Mouse (Mus musculus) lung, embryonic 16.5 days (tissue): ENCODE measurements around the gene Col15a1. TPM values are rescaled to one million over a fixed set of nuclear protein-coding genes. Genes with fewer than 3 reads are reported as not detected.
A peak's percentile ranks its signal among the peaks of the same experiment; 100 is the strongest.

Experiments used
- ATAC-seq: fragments of 200-750 bp; cut with Nextera tagmentation; 2 replicates; pipeline ENCODE4 v1.8.0; 2017; ENCODE audit warnings: low read depth, mild to moderate bottlenecking, moderate library complexity
- H3K27ac ChIP-seq: fragments of 300-500 bp; sonication (generic); 2 replicates; pipeline ENCODE4 v1.5.1; 2014; ENCODE audit warnings: mild to moderate bottlenecking, control low read depth, low read length
- H3K27me3 ChIP-seq: fragments of 300-500 bp; sonication (generic); 2 replicates; pipeline ENCODE4 v1.6.1; 2014; ENCODE audit warnings: low read depth, low read length, mixed read lengths; ENCODE audit not compliant: control insufficient read depth, insufficient read depth
- H3K36me3 ChIP-seq: fragments of 300-500 bp; sonication (generic); 2 replicates; pipeline ENCODE4 v1.6.1; 2014; ENCODE audit warnings: low read length; ENCODE audit not compliant: control insufficient read depth, insufficient read depth
- H3K4me1 ChIP-seq: fragments of 300-500 bp; sonication (generic); replicated peaks from 2 replicates; pipeline ENCODE4 v1.6.1; 2014; ENCODE audit warnings: low read length, mixed read lengths; ENCODE audit not compliant: control insufficient read depth, insufficient read depth
- H3K4me2 ChIP-seq: fragments of 300-500 bp; sonication (generic); 2 replicates; pipeline ENCODE4 v1.6.1; 2014; ENCODE audit warnings: low read depth, low read length, control low read depth
- H3K4me3 ChIP-seq: fragments of 300-500 bp; sonication (generic); 2 replicates; pipeline ENCODE4 v1.5.1; 2014; ENCODE audit warnings: mild to moderate bottlenecking, low read length, control low read depth
- H3K9ac ChIP-seq: fragments of 300-500 bp; sonication (generic); 2 replicates; pipeline ENCODE4 v1.6.1; 2014; ENCODE audit warnings: low read length, control low read depth
- H3K9me3 ChIP-seq: fragments of 300-500 bp; sonication (generic); 2 replicates; pipeline ENCODE4 v1.6.1; 2016; ENCODE audit warnings: low read length; ENCODE audit not compliant: control insufficient read depth
- WGBS: fragments of 180-500 bp; shearing (Covaris S2); extraction: QIAGEN DNeasy Blood & Tissue Kit; methylation state at CpG from one replicate; pipeline ENCODE4 v1.1.7; 2014; 5-methylcytosine and 5-hydroxymethylcytosine counted together
- polyA plus RNA-seq: library from polyadenylated mRNA; unstranded; fragments of >200 nt; fragmentation: Nextera tagmentation; extraction: Ambion mirVana; gene quantifications from 2 replicates; pipeline ENCODE4 v1.2.1, GENCODE M21; 2015

The Col15a1 gene
- polyA plus RNA-seq, 1 experiment from 2014 or later, result 31.0 TPM

- no peak overlapping the region for H3K4me3 ChIP-seq
- peaks cover 2% of the 10 kb centered on the region; the same call in 1 of the 2 replicates for H3K9me3 ChIP-seq
- no peak overlapping the region for H3K4me2 ChIP-seq
- H3K27me3 ChIP-seq, result no peaks in the 10 kb centered on the region
- H3K27ac ChIP-seq, result peak overlapping the region; percentile 13; the same call in 1 of the 2 replicates
- 41% methylated on average over 5 of the region's 5 CpGs for WGBS
- peaks cover 8% of the 10 kb centered on the region for H3K36me3 ChIP-seq
- H3K9ac ChIP-seq, result no peak overlapping the region
- peak; percentile 61 for ATAC-seq
- H3K4me1 ChIP-seq, result peaks cover 10% of the 10 kb centered on the region
These were observed 43.1 kb downstream of the Col15a1 start for GRCm38 (mm10) chr4:47251069-47251468.

- H3K27ac ChIP-seq, result peak overlapping the region; percentile 13; the same call in 1 of the 2 replicates
- peaks cover 8% of the 10 kb centered on the region for H3K36me3 ChIP-seq
- 78% methylated on average over 11 of the region's 11 CpGs for WGBS
- ATAC-seq, result peak; percentile 32; the same call in 1 of the 2 replicates
- peaks cover 2% of the 10 kb centered on the region; the same call in 1 of the 2 replicates for H3K9me3 ChIP-seq
- no peak overlapping the region for H3K4me3 ChIP-seq
- H3K4me1 ChIP-seq, result peaks cover 10% of the 10 kb centered on the region
- no peaks in the 10 kb centered on the region for H3K27me3 ChIP-seq
- no peak overlapping the region for H3K4me2 ChIP-seq
- no peak overlapping the region for H3K9ac ChIP-seq
These were observed 43.9 kb downstream of the Col15a1 start for GRCm38 (mm10) chr4:47251693-47252435.

GRCm38 (mm10) chr4:47252627-47253026, 44.7 kb downstream of the Col15a1 start:
- no peak for ATAC-seq
- H3K27me3 ChIP-seq, result no peaks in the 10 kb centered on the region

GRCm38 (mm10) chr4:47255641-47256040, 47.7 kb downstream of the Col15a1 start:
- 41% methylated on average over 4 of the region's 4 CpGs for WGBS
- no peak overlapping the region for H3K27ac ChIP-seq
- 0 out of 2 replicates have a peak, but pooled peaks have one; percentile 67 for ATAC-seq
- H3K27me3 ChIP-seq, result no peaks in the 10 kb centered on the region
- no peak overlapping the region for H3K4me2 ChIP-seq
- H3K4me1 ChIP-seq, result peaks cover 7% of the 10 kb centered on the region
- peaks cover 8% of the 10 kb centered on the region for H3K36me3 ChIP-seq
- peaks cover 2% of the 10 kb centered on the region; the same call in 1 of the 2 replicates for H3K9me3 ChIP-seq
- no peak overlapping the region for H3K9ac ChIP-seq
- H3K4me3 ChIP-seq, result no peak overlapping the region

More at GRCm38 (mm10) chr4:47252627-47253026, 44.7 kb downstream of the Col15a1 start:
- peaks cover 7% of the 10 kb centered on the region for H3K4me1 ChIP-seq
- H3K36me3 ChIP-seq, result peaks cover 8% of the 10 kb centered on the region
- no peak overlapping the region for H3K9ac ChIP-seq
- no peak overlapping the region for H3K4me3 ChIP-seq
- H3K27ac ChIP-seq, result no peak overlapping the region
- H3K4me2 ChIP-seq, result no peak overlapping the region
- H3K9me3 ChIP-seq, result peaks cover 2% of the 10 kb centered on the region; the same call in 1 of the 2 replicates
- 96% methylated on average over 3 of the region's 3 CpGs for WGBS

- 49% methylated on average over 3 of the region's 3 CpGs for WGBS
- Histone ChIP-seq H3K27me3 (no peaks in the 10 kb centered on the region), H3K9me3 (no peaks in the 10 kb centered on the region), H3K4me1 (no peaks in the 10 kb centered on the region), H3K36me3 (no peaks in the 10 kb centered on the region; the same call in 1 of the 2 replicates), H3K4me3 (no peak overlapping the region), H3K9ac (no peak overlapping the region), H3K27ac (no peak overlapping the region), H3K4me2 (no peak overlapping the region)
- ATAC-seq, result no peak
These were observed 50.2 kb downstream of the Col15a1 start for GRCm38 (mm10) chr4:47258201-47258600.

GRCm38 (mm10) chr4:47261049-47261448, 53.1 kb downstream of the Col15a1 start:
- Histone ChIP-seq H3K36me3 (no peaks in the 10 kb centered on the region), H3K27me3 (no peaks in the 10 kb centered on the region), H3K4me2 (no peak overlapping the region), H3K9me3 (no peaks in the 10 kb centered on the region), H3K27ac (no peak overlapping the region), H3K9ac (no peak overlapping the region), H3K4me1 (no peaks in the 10 kb centered on the region), H3K4me3 (no peak overlapping the region)
- WGBS, result 63% methylated on average over 6 of the region's 6 CpGs
- no peak for ATAC-seq

GRCm38 (mm10) chr4:47261919-47262318, 54.0 kb downstream of the Col15a1 start:
- 50% methylated on average over 5 of the region's 5 CpGs for WGBS
- no peaks in the 10 kb centered on the region for H3K9me3 ChIP-seq
- H3K4me1 ChIP-seq, result no peaks in the 10 kb centered on the region
- no peak overlapping the region for H3K27ac ChIP-seq
- H3K4me3 ChIP-seq, result no peak overlapping the region
- H3K9ac ChIP-seq, result no peak overlapping the region
- ATAC-seq, result no peak
- H3K4me2 ChIP-seq, result no peak overlapping the region
- no peaks in the 10 kb centered on the region for H3K36me3 ChIP-seq
- no peaks in the 10 kb centered on the region for H3K27me3 ChIP-seq

GRCm38 (mm10) chr4:47265555-47265954, 57.6 kb downstream of the Col15a1 start:
- ATAC-seq, result no peak
- Histone ChIP-seq H3K4me1 (no peaks in the 10 kb centered on the region), H3K4me2 (no peak overlapping the region), H3K36me3 (no peaks in the 10 kb centered on the region), H3K4me3 (no peak overlapping the region), H3K9ac (no peak overlapping the region), H3K9me3 (no peaks in the 10 kb centered on the region), H3K27ac (no peak overlapping the region), H3K27me3 (no peaks in the 10 kb centered on the region)
- 70% methylated on average over 5 of the region's 5 CpGs for WGBS

GRCm38 (mm10) chr4:47272452-47273130, 64.6 kb downstream of the Col15a1 start:
- Histone ChIP-seq H3K27me3 (no peaks in the 10 kb centered on the region), H3K9ac (no peak overlapping the region), H3K4me1 (no peaks in the 10 kb centered on the region), H3K9me3 (no peaks in the 10 kb centered on the region), H3K27ac (no peak overlapping the region), H3K36me3 (no peaks in the 10 kb centered on the region), H3K4me3 (no peak overlapping the region), H3K4me2 (no peak overlapping the region)
- no peak for ATAC-seq
- WGBS, result 75% methylated on average over 9 of the region's 9 CpGs
